Mouse (Mus musculus): ENCODE measurements around the gene Ptprj.

DNA sequence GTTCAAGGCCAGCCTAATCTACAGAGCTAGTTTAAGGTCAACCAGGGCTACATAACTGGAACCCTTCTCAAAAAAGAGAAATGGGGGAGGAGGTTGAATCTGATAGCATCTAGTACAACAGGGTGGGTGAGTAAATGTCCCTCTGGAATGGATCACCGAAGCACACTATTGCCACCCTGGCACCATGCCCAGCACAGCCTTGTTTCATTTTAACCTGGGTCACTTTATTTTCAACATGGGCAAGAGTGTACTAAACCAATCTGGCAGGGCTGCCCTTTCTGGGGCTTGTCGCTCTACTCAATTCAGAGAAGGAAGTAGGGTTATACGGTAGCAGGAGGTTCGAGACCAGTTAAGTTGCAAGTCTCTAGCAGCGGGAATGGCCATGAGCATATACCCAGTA lies 31.9 kb downstream of the Ptprj start:
- TF ChIP-seq FLI1 (IDR thresholded peaks at IDR 0.05; ENCODE audit: low read length): no peak
- TF ChIP-seq GATA1 (IDR thresholded peaks at IDR 0.05; ENCODE audit: borderline replicate concordance, low read length): no peak
